Mouse (Mus musculus): ENCODE results near the gene Zc3h12d.

The Zc3h12d gene

GRCm38 (mm10) chr10:7832171-7832676, at the start of gene Zc3h12d:
Gene Zc3h12d, plus strand, starts transcription at chr10:7832470.
- no peak for DNase-seq

- DNase-seq: no peak
These were observed 45.0 kb upstream of the Zc3h12d start for GRCm38 (mm10) chr10:7787319-7787718.

- no peak for DNase-seq
These were observed 40.0 kb upstream of the Zc3h12d start for GRCm38 (mm10) chr10:7792254-7792750.

GRCm38 (mm10) chr10:7792751-7793385, 39.4 kb upstream of the Zc3h12d start, which contains the start of the genes Ginm1 and Ppil4:
Gene Ginm1, minus strand, starts transcription at chr10:7792824.
Gene Ppil4, plus strand, starts transcription at chr10:7792891.
- DNase-seq: peak; percentile 94 to 96

- no peak for DNase-seq
These were observed 31.0 kb upstream of the Zc3h12d start for GRCm38 (mm10) chr10:7801258-7801657.

- DNase-seq: no peak
These were observed 29.6 kb upstream of the Zc3h12d start for GRCm38 (mm10) chr10:7802519-7803140.

GRCm38 (mm10) chr10:7809937-7810336, 22.3 kb upstream of the Zc3h12d start:
- peak; percentile 41 to 56 for DNase-seq

GRCm38 (mm10) chr10:7816476-7816875, 15.8 kb upstream of the Zc3h12d start:
- DNase-seq: no peak

- DNase-seq: no peak
These were observed 13.6 kb upstream of the Zc3h12d start for GRCm38 (mm10) chr10:7818676-7819075.

GRCm38 (mm10) chr10:7819156-7819555, 13.1 kb upstream of the Zc3h12d start:
- no peak for DNase-seq

- no peak for DNase-seq
These were observed 12.7 kb upstream of the Zc3h12d start for GRCm38 (mm10) chr10:7819603-7820002.

- DNase-seq: no peak
These were observed 12.1 kb upstream of the Zc3h12d start for GRCm38 (mm10) chr10:7820171-7820570.

GRCm38 (mm10) chr10:7821981-7822380, 10.3 kb upstream of the Zc3h12d start:
- no peak for DNase-seq

GRCm38 (mm10) chr10:7824663-7825280, 7.5 kb upstream of the Zc3h12d start:
- no peak for DNase-seq

- DNase-seq: no peak
These were observed 7.0 kb upstream of the Zc3h12d start for GRCm38 (mm10) chr10:7825281-7825665.

- DNase-seq: no peak
These were observed 6.2 kb upstream of the Zc3h12d start for GRCm38 (mm10) chr10:7826106-7826505.

GRCm38 (mm10) chr10:7833377-7834165, 1.3 kb downstream of the Zc3h12d start:
- no peak for DNase-seq

GRCm38 (mm10) chr10:7834671-7835225, 2.5 kb downstream of the Zc3h12d start:
- DNase-seq: no peak

- no peak for DNase-seq
These were observed 4.6 kb downstream of the Zc3h12d start for GRCm38 (mm10) chr10:7836902-7837301.

GRCm38 (mm10) chr10:7837446-7837845, 5.2 kb downstream of the Zc3h12d start:
- no peak for DNase-seq

- no peak for DNase-seq
These were observed 5.8 kb downstream of the Zc3h12d start for GRCm38 (mm10) chr10:7838036-7838435.

GRCm38 (mm10) chr10:7838874-7839421, 6.7 kb downstream of the Zc3h12d start:
- no peak for DNase-seq

Data from cerebellum, postnatal 25 days (tissue).